Mouse (Mus musculus) gastrocnemius, postnatal 10 days (tissue): ENCODE measurements around the gene Ccdc117. TPM values are rescaled to one million over a fixed set of nuclear protein-coding genes. Genes with fewer than 3 reads are reported as not detected.
"Not testable (repeated sequence)": the region's sequence is repeated elsewhere in the genome, so short reads cannot be mapped to it uniquely, and the experiment has no call there.

ENCODE experiments used
- DNase-seq: peaks from one replicate; pipeline ENCODE4 v3.0.0; 2021; ENCODE audit warnings: mixed read lengths
- total RNA-seq, 2 experiments: library from RNA; stranded (reverse); gene quantifications; 2 replicates each; pipeline ENCODE4 v1.2.3; 2021

Gene Ccdc117
- total RNA-seq, 2 experiments from 2014 or later, result 11.7 TPM

DNA sequence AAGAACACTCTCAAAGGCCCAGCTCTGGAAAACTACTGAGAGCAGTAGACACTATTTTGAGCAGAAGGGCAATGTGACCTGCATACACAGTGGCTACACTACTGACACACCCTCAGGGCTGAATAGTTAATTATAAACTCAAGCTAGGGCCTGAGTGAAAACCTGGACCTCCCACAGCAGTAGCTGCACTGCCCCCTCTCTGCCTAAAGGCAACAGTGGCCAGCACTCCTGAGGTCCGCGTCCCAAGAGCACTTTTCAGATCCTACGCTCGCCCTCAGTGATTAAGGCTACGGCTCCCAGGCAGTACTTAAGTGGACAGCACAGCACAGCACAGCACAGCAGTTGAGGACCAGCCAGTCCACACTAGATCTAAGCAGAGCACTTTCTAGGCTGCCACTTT lies 8.9 kb downstream of the Ccdc117 start:
- no peak for DNase-seq

DNA sequence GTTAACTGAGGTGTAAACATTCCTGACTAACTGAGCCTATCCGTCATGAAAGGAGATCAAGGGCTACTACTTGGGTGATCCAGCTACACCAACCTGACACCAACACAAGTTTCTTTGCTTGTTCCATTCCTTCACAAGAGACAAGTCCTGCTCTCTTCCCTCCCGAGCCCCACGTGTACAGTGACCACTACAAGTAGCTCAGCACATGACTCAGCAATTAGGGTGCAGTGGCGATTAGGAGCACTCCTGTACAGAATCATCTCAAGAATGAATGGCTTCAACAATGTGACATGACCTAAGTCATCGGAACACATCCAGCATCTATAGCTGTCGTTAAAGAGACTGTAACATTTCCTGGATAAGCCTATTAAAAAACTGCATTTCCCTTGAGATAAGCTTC lies 11.3 kb downstream of the Ccdc117 start:
- no peak for DNase-seq

DNA sequence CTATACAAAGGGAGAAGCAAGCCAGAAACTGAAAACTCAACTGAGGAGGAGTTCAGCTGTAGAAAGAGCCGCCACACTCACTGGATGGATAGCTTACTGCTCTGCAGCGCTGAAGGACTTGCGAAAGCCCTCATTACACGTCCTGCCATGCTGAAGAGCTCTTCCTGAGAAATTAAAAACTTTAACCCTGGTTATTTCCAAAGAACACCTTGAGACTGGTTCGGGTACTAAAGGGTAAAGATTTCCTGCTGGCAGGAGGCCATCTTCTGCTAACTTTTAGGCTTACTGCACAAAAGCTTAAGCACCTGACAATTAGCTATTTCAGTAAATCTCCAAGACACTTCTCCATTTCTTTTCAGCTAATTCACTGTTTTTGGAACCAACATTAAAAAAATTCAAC lies 11.8 kb downstream of the Ccdc117 start:
- no peak for DNase-seq

- DNase-seq, result no peak
These were observed 13.1 kb downstream of the Ccdc117 start for GRCm38 (mm10) chr11:5528841-5529240.

DNA sequence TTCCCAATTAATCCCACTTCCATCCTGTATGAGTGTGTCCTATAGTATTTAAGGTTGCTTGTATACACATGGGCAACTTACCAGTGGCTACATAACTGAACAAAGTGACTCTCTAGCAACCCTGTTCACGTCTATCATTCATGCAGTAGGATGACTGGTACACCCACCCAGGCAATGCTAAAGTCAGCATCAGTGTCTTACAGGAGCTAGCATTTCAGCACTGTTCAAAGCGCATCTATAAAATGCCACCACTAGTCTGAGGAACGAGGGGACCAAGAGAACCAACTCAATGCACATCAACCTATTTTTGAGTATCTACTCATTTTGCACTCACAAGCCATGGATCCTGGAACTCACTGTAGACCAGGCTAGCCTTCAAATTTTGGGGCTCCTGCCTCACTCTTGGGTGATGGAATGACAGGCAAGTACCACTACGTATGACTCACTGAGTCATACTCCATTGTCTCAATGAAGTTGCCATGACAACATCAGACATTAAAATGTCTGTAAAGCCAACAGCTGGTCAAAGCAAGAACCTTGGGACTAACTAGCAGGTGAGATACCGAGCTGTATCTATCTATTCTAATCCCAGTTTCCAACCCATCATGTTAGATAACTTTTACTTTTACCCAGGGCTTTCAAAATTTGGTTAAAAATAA lies 14.0 kb downstream of the Ccdc117 start:
- no peak for DNase-seq

DNA sequence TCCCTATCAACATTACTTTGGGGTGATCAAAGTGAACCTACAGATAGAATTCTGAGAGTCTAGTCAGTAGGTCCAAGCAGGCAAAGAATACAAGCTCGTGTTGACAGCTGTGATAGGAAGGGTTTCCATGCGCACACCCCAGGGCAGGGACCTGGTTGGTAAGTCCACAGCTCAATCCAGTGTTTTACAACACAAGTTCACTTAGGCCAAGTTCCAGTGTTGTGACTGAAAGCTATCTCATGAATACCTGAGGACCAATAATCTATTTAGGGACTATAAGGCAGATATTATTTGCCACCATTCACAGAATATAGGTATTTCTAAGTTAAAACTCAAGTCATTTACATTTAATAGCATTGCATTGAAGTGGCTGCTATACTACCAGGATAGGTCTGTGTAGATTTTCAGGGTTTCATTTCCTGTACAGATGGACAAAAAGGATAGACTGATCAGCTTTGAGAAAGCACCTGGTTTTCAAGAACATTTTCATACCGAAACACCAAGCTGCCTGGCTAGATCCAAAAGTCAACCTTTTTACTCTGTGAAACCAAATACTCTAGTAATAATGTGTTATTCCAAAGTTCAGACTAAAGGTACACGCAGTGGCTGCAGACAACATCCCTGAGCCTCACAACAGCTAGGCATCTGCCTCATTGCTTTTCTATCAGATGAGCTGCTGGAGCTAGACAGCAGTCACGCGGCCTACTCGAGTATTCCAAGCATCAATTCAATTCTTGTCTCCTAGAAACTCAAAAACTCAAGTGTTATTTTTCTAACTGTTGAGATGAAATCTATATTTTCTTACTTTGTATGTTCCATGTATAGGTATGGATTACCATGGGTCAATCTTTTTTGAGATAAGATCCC lies 15.2 kb downstream of the Ccdc117 start:
- DNase-seq, result no peak

DNA sequence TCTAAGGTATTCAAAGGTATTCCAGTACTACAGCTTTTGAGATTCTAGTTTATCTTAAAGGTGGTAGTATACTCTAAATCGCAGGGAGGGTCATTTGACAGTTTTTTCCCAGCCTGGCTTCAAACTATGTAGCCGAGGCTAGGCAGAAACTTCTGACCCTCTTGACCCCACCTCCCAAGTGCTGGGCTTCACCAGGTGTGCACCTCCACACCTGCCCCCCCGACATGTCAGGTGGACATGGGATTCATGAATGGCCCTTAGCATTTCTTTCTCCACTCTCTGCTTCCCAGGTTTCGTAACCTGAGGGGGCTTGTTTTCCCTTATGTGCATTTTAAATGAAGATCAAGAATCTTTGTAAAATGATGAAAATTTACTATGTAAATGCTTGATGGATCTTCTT lies 16.6 kb downstream of the Ccdc117 start:
- no peak for DNase-seq

DNA sequence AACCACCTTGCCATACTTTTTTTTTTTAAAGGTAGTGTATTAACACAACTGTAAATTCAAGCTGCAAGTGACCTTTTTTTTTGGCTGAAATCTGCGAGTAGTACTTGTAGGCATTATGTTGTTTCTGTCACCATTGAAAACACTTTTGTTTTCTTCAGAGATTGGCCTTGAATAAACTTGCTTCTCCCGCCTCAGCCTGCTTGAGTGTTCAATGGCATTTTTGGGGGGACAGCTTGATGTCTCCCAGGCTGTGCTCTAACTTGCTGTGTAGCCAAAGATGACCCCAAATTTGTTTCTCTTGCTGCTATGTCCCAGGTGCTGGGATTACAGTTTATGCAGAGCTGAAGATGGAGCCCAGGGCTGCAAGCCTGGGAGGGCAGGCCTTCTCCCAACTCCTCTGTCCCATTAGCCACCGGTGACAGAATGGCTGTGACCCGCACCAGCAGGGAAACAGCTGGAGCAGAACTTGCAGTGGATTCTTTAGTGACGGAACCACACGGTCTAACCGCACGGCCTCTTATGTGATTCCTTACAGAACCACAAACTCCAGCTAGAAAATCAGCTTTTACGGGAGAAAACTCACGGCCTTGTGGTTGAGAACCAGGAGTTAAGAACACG lies 19.1 kb downstream of the Ccdc117 start:
- DNase-seq, result no peak

DNA sequence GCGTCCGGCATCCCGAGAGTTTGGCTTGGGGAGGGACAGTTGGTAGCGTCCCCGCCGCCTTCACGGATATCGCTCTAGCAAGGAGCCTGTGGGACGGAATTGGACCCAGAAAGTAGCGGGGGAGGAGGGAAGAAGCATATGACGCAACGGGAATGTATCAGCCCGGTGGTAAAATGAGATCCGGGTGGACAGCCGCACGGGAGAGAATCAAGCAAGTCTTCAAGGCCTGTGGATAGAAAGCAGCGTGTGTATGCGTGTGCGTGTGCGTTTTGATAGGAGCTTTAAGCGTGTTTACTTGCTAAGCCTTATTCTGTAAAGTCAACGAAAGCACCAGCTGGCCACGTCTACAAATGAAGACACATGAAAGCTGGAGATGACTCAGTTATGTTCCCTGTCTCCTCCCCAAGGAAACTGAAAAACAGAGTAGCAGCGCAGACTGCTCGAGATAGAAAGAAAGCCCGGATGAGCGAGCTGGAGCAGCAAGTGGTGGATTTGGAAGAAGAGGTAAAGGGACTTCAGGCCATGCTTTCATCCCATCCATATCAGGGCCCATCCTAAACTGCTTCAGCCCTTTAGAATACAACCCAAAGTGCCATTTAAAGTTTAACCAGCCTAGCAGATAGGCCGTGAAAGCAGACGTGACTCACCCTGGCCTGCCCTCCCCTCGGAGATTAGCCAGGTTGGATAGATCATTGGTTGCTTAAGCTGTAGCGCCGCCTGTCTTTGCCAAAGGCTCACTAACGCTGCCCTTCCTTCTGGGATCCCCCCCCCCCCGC lies 20.3 kb downstream of the Ccdc117 start:
- DNase-seq, result peak; percentile 46

- DNase-seq, result peak; percentile 59
These were observed 20.8 kb downstream of the Ccdc117 start for GRCm38 (mm10) chr11:5521266-5521515.

- DNase-seq, result peak; percentile 98
These were observed 21.3 kb downstream of the Ccdc117 start, which contains the start of gene Xbp1 for GRCm38 (mm10) chr11:5520412-5521265. Gene Xbp1, plus strand, starts transcription at chr11:5520659.

- DNase-seq, result no peak
These were observed 22.3 kb downstream of the Ccdc117 start for GRCm38 (mm10) chr11:5519681-5520080.

DNA sequence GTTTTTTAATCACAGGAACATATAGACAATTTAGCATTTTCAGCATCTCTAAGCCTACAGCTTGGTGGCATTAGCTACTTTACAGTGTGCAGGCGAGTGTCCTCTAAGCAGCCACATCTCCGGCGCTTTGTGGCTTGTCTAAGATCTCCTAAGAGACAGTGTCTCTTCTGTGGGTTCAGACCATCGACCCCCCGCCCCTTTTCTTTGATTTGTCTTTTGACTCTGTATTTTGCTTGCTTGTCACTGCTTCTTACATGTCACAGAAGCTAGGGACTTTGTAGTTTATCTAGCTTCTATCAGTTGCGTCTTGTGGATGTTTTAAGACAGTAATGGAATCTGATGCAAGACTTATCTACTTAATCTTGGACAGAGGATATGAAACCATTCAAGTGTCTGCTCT lies 24.6 kb downstream of the Ccdc117 start:
- DNase-seq, result no peak

DNA sequence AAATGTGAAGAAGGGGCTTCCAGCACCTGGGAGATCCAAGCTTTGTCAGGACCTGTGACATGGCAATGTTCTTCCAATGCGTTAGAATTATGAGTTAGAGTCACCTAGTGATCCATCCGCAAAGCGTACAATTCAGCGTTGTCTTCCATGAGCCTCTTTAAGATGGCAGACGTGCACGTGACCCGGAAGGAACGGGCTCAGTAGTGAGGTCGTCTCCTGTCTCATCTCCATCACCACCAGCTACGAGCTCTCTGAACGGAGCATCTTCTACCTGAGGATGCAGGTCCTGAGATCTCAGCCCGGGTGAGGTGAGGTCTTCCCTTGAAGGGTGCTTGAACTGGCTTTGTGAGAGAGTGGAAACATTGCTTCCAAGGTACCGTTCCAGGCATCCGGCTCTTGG lies 25.4 kb downstream of the Ccdc117 start:
- DNase-seq, result no peak

DNA sequence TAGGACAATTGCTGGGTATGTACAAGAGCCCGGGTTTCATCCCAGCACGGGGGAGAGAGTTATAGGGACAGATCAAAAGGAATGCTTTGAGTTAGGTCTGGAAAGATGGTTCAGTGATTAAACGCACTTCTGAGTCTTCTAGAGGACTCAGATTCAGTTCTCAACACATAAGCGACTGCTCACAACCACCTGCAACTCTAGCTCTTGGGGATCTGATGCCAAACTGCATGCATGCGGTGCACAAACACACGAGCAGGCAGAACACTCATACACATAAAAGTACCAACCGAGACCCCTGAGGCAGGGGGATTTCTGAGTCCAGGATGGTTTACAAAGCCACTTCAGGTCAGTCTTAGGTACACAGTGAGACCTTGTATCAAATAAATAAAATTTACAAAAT lies 25.8 kb downstream of the Ccdc117 start:
- DNase-seq, result no peak

DNA sequence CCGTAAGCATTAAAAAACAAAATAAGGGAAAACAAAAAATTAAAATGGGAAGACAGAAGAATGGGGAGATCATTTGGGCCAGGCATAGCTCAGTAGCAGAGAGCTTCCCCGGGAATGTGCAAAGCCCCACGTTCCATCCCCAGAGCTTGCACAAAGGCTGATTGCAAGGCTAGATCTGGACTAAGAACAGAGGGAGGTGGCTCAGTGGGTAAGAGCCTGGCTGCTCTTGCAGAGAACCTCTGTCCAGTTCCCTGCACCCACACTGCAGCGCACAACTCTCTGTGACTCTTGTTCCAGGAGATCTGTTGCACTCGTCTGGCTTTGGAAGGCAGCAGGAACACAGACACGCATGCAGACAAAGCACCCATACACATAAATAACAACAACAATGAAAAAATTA lies 26.3 kb downstream of the Ccdc117 start:
- no peak for DNase-seq

- no peak for DNase-seq
These were observed 26.8 kb downstream of the Ccdc117 start for GRCm38 (mm10) chr11:5515196-5515595.

DNA sequence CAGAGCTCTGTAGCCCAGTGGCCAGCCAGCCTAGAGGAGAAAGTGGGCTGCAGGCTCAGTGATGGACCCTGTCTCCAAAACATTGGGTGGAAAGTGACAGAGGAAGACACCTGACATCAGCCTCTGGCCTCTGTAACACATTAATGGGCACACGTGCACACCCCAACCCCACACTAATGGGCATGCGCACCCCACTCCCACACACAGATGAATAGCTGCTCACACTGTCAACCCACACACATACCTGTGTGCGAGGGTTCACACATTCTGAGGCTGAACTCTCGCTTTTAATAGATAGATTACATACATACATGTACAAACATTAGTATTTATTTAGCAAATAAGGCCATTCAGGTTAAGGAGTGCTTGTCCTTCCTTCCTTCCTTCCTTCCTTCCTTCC lies 27.9 kb downstream of the Ccdc117 start:
- no peak for DNase-seq

DNA sequence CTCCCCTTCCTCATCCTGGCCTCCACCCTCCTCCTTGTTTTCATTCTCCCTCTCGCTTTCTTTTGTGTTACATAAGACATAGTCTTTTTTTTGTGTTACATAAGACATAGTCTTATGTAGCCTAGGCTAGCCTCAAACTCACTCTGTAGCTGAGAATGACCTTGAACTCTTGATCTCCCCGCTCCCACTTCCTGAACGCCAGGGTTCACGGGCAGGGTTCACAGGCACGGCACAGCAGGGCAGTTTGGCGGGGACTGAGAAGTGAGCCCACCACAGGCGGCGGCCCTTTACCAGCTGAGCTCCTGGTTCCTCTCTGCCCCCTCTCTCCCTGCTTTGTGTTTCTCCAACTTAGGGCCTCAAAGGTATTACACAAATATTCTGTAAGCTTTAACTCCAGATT lies 29.0 kb downstream of the Ccdc117 start:
- DNase-seq, result no peak

DNA sequence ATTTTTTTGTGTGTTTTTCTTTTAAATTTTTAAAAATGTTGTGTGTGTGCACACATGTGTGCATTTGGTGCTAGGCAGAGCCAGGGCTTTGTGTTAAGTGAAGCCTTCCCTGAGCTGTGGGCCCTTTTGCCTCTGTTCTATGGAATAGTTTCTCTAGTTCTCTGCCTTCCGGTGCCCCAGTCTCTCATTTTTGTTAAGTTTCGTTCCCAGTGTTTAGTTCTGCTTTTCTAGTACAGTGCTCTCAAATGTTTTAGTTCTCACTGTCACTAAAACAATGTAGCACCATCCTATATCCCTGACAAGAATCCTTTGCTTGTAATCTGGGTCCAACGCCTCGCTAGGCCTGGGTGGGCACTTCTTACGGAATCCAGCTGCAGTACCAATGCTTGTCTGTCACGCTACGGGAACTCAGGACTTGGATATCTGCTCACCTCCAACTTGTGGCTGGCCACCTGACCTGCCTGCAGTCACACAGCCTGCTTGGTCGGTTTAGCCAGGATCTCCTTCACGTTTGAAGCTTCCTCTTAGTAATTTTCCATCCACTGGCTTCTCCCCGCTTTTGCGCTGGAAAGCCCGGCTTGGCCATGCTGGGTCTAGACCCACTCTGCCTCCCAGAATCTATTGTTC lies 29.8 kb downstream of the Ccdc117 start:
- DNase-seq, result no peak

GRCm38 (mm10) chr11:5510686-5511085 lies 31.3 kb downstream of the Ccdc117 start:
- DNase-seq, result not testable (repeated sequence)

DNA sequence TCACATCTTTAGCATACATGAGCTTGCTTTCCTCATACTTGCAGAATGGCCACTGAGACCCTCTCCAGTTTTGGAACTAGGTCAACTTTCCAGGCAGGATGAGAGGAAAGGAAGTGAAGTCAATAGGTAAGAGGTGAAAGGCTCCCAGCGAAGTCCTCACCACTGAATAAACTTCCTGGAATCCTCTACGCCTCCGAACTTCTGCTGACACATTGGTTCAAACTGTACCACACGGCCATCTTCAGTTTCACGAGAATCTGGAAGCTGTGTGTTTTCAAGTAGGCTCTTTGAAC lies 31.9 kb downstream of the Ccdc117 start:
- no peak for DNase-seq
